Mouse (Mus musculus) hindbrain, embryonic 12.5 days (tissue): ENCODE measurements around the gene Fgf18. TPM values are rescaled to one million over a fixed set of nuclear protein-coding genes. Genes with fewer than 3 reads are reported as not detected.

Source experiments
- ATAC-seq: fragments of 200-750 bp; cut with Nextera tagmentation; 2 replicates; pipeline ENCODE4 v1.8.0; 2017; ENCODE audit warnings: moderate TSS enrichment; ENCODE audit not compliant: low FRiP score
- H3K27ac ChIP-seq: fragments of 300-500 bp; sonication (generic); 2 replicates; pipeline ENCODE4 v1.5.1; 2016; ENCODE audit warnings: mild to moderate bottlenecking
- H3K27me3 ChIP-seq: fragments of 300-500 bp; sonication (generic); 2 replicates; pipeline ENCODE4 v1.6.1; 2016; ENCODE audit warnings: mild to moderate bottlenecking
- H3K36me3 ChIP-seq: fragments of 300-500 bp; sonication (generic); 2 replicates; pipeline ENCODE4 v1.6.1; 2016; ENCODE audit warnings: mild to moderate bottlenecking
- H3K4me1 ChIP-seq: fragments of 300-500 bp; sonication (generic); 2 replicates; pipeline ENCODE4 v1.6.1; 2016
- H3K4me2 ChIP-seq: fragments of 300-500 bp; sonication (generic); replicated peaks from 2 replicates; pipeline ENCODE4 v1.6.1; 2016; ENCODE audit warnings: mild to moderate bottlenecking
- H3K4me3 ChIP-seq: fragments of 300-500 bp; sonication (generic); 2 replicates; pipeline ENCODE4 v1.5.1; 2016; ENCODE audit warnings: mild to moderate bottlenecking
- H3K9ac ChIP-seq: fragments of 300-500 bp; sonication (generic); 2 replicates; pipeline ENCODE4 v1.6.1; 2016; ENCODE audit warnings: mild to moderate bottlenecking, moderate library complexity
- H3K9me3 ChIP-seq: fragments of 300-500 bp; sonication (generic); replicated peaks from 2 replicates; pipeline ENCODE4 v1.6.1; 2016; ENCODE audit warnings: mild to moderate bottlenecking
- WGBS: fragments of 180-500 bp; shearing (Covaris S2); methylation state at CpG from one replicate; pipeline ENCODE4 v1.1.7; 2016; 5-methylcytosine and 5-hydroxymethylcytosine counted together
- polyA plus RNA-seq: library from polyadenylated mRNA; unstranded; fragments of >200 nt; fragmentation: Nextera tagmentation; extraction: Ambion mirVana; gene quantifications from 2 replicates; pipeline ENCODE4 v1.2.1, GENCODE M21; 2016

Fgf18 gene
- 9.8 and 10.7 TPM in 2 replicates for polyA plus RNA-seq

- Histone ChIP-seq H3K27ac (peak within 1 kb of the TSS; percentile 85), H3K4me2 (peak within 1 kb of the TSS; percentile 86), H3K36me3 (peaks cover 22% of the 10 kb centered on the region), H3K4me1 (peaks cover 41% of the 10 kb centered on the region), H3K9me3 (no peaks in the 10 kb centered on the region), H3K9ac (peak within 1 kb of the TSS; percentile 78), H3K4me3 (peak within 1 kb of the TSS; percentile 71), H3K27me3 (peaks cover 44% of the 10 kb centered on the region)
- under 1% methylated on average over 29 of the region's 53 CpGs for WGBS
- peak; percentile 62 for ATAC-seq
These were observed at the start of gene Fgf18 for GRCm38 (mm10) chr11:33147171-33147571. Gene Fgf18 (minus strand): TSS chr11:33147400.

- H3K4me2 ChIP-seq: no peak overlapping the region
- H3K4me3 ChIP-seq: no peak overlapping the region
- 0 out of 2 replicates have a peak, but pooled peaks cover 4% of the 10 kb centered on the region for H3K9me3 ChIP-seq
- WGBS: 5% methylated on average over 24 of the region's 24 CpGs
- H3K9ac ChIP-seq: no peak overlapping the region
- peaks cover 27% of the 10 kb centered on the region for H3K4me1 ChIP-seq
- H3K27me3 ChIP-seq: peaks cover 81% of the 10 kb centered on the region
- no peaks in the 10 kb centered on the region for H3K36me3 ChIP-seq
- ATAC-seq: no peak
- no peak overlapping the region for H3K27ac ChIP-seq
These were observed 49.4 kb upstream of the Fgf18 start for GRCm38 (mm10) chr11:33196447-33197132.

- no peak overlapping the region for H3K9ac ChIP-seq
- no peak overlapping the region for H3K4me2 ChIP-seq
- no peak overlapping the region for H3K27ac ChIP-seq
These were observed 48.6 kb upstream of the Fgf18 start for GRCm38 (mm10) chr11:33195531-33196446.

GRCm38 (mm10) chr11:33195061-33195460, 47.9 kb upstream of the Fgf18 start:
- no peak for ATAC-seq
- Histone ChIP-seq H3K4me3 (no peak overlapping the region), H3K4me2 (no peak overlapping the region), H3K4me1 (peaks cover 11% of the 10 kb centered on the region), H3K9me3 (0 out of 2 replicates have a peak, but pooled peaks cover 4% of the 10 kb centered on the region), H3K9ac (no peak overlapping the region), H3K27ac (no peak overlapping the region), H3K36me3 (no peaks in the 10 kb centered on the region), H3K27me3 (peaks cover 83% of the 10 kb centered on the region)
- WGBS: 12% methylated on average over 7 of the region's 7 CpGs

More at GRCm38 (mm10) chr11:33195531-33196446, 48.6 kb upstream of the Fgf18 start:
- no peak overlapping the region for H3K4me3 ChIP-seq
- H3K36me3 ChIP-seq: no peaks in the 10 kb centered on the region
- 3% methylated on average over 25 of the region's 25 CpGs for WGBS
- peak; percentile 33 for ATAC-seq
- peaks cover 81% of the 10 kb centered on the region for H3K27me3 ChIP-seq
- 0 out of 2 replicates have a peak, but pooled peaks cover 4% of the 10 kb centered on the region for H3K9me3 ChIP-seq
- peaks cover 19% of the 10 kb centered on the region for H3K4me1 ChIP-seq

- no peaks in the 10 kb centered on the region for H3K36me3 ChIP-seq
- H3K27ac ChIP-seq: no peak overlapping the region
- peaks cover 74% of the 10 kb centered on the region for H3K27me3 ChIP-seq
- no peak overlapping the region for H3K9ac ChIP-seq
- H3K4me3 ChIP-seq: no peak overlapping the region
- under 1% methylated on average over 10 of the region's 12 CpGs for WGBS
- H3K4me1 ChIP-seq: peaks cover 11% of the 10 kb centered on the region
- H3K9me3 ChIP-seq: 0 out of 2 replicates have a peak, but pooled peaks cover 4% of the 10 kb centered on the region
- peak overlapping the region; percentile 24; the same call in 1 of the 2 replicates for H3K4me2 ChIP-seq
- ATAC-seq: peak; percentile 39; the same call in 1 of the 2 replicates
These were observed 46.5 kb upstream of the Fgf18 start for GRCm38 (mm10) chr11:33193695-33194094.

GRCm38 (mm10) chr11:33181804-33182203, 34.6 kb upstream of the Fgf18 start:
- H3K9ac ChIP-seq: no peak overlapping the region
- H3K4me2 ChIP-seq: no peak overlapping the region
- ATAC-seq: no peak
- H3K9me3 ChIP-seq: no peaks in the 10 kb centered on the region
- WGBS: 70% methylated on average over 3 of the region's 3 CpGs
- H3K4me3 ChIP-seq: no peak overlapping the region
- peaks cover 32% of the 10 kb centered on the region for H3K27me3 ChIP-seq
- no peaks in the 10 kb centered on the region for H3K36me3 ChIP-seq
- H3K27ac ChIP-seq: no peak overlapping the region
- H3K4me1 ChIP-seq: peaks cover 8% of the 10 kb centered on the region

GRCm38 (mm10) chr11:33180701-33181116, 33.5 kb upstream of the Fgf18 start:
- H3K4me3 ChIP-seq: peak overlapping the region; percentile 14
- no peak overlapping the region for H3K27ac ChIP-seq
- 1% methylated on average over 18 of the region's 18 CpGs for WGBS
- H3K27me3 ChIP-seq: peaks cover 36% of the 10 kb centered on the region
- H3K9me3 ChIP-seq: no peaks in the 10 kb centered on the region
- peaks cover 8% of the 10 kb centered on the region for H3K4me1 ChIP-seq
- H3K4me2 ChIP-seq: peak overlapping the region; percentile 45
- peak overlapping the region; percentile 33 for H3K9ac ChIP-seq
- peak; percentile 41; the same call in 1 of the 2 replicates for ATAC-seq
- H3K36me3 ChIP-seq: no peaks in the 10 kb centered on the region

- Histone ChIP-seq H3K27ac (no peak overlapping the region), H3K4me3 (no peak overlapping the region), H3K4me2 (no peak overlapping the region), H3K9ac (no peak overlapping the region), H3K4me1 (peaks cover 8% of the 10 kb centered on the region), H3K9me3 (no peaks in the 10 kb centered on the region), H3K36me3 (no peaks in the 10 kb centered on the region), H3K27me3 (peaks cover 42% of the 10 kb centered on the region)
- 26% methylated on average over 1 of the region's 1 CpGs for WGBS
- no peak for ATAC-seq
These were observed 32.6 kb upstream of the Fgf18 start for GRCm38 (mm10) chr11:33179802-33180201.

GRCm38 (mm10) chr11:33176525-33177245, 29.5 kb upstream of the Fgf18 start:
- H3K27me3 ChIP-seq: peaks cover 37% of the 10 kb centered on the region
- no peak overlapping the region for H3K27ac ChIP-seq

GRCm38 (mm10) chr11:33175768-33176167, 28.6 kb upstream of the Fgf18 start:
- Histone ChIP-seq H3K27ac (no peak overlapping the region), H3K4me2 (no peak overlapping the region), H3K9me3 (no peaks in the 10 kb centered on the region), H3K27me3 (peaks cover 29% of the 10 kb centered on the region), H3K9ac (no peak overlapping the region), H3K4me3 (no peak overlapping the region), H3K36me3 (no peaks in the 10 kb centered on the region), H3K4me1 (peaks cover 6% of the 10 kb centered on the region)
- WGBS: 77% methylated on average over 2 of the region's 3 CpGs
- no peak for ATAC-seq

More at GRCm38 (mm10) chr11:33176525-33177245, 29.5 kb upstream of the Fgf18 start:
- H3K9me3 ChIP-seq: no peaks in the 10 kb centered on the region
- no peak overlapping the region for H3K4me2 ChIP-seq
- H3K36me3 ChIP-seq: no peaks in the 10 kb centered on the region
- peaks cover 8% of the 10 kb centered on the region for H3K4me1 ChIP-seq
- 27% methylated on average over 20 of the region's 20 CpGs for WGBS
- H3K9ac ChIP-seq: no peak overlapping the region
- H3K4me3 ChIP-seq: no peak overlapping the region
- ATAC-seq: peak; percentile 60

GRCm38 (mm10) chr11:33170489-33170888, 23.3 kb upstream of the Fgf18 start:
- Histone ChIP-seq H3K36me3 (no peaks in the 10 kb centered on the region), H3K9ac (no peak overlapping the region), H3K4me3 (no peak overlapping the region), H3K4me2 (no peak overlapping the region), H3K9me3 (no peaks in the 10 kb centered on the region), H3K4me1 (no peaks in the 10 kb centered on the region), H3K27ac (no peak overlapping the region), H3K27me3 (peaks cover 4% of the 10 kb centered on the region)
- no peak for ATAC-seq
- WGBS: 15% methylated on average over 9 of the region's 9 CpGs
